Mouse (Mus musculus): Measurements from ENCODE around the gene Akr1c20.

Gene Akr1c20

GRCm38 (mm10) chr13:4523201-4523838, at the start of gene Akr1c20:
Gene Akr1c20 (minus strand): TSS chr13:4523345.
- DNase-seq: no peak

- no peak for DNase-seq
Observed at GRCm38 (mm10) chr13:4565996-4566395, 42.9 kb upstream of the Akr1c20 start.

- no peak for DNase-seq
Observed at GRCm38 (mm10) chr13:4560500-4560899, 37.4 kb upstream of the Akr1c20 start.

- DNase-seq: no peak
Observed at GRCm38 (mm10) chr13:4559143-4559542, 36.0 kb upstream of the Akr1c20 start.

- DNase-seq: no peak
Observed at GRCm38 (mm10) chr13:4514811-4515210, 8.3 kb downstream of the Akr1c20 start.

GRCm38 (mm10) chr13:4467896-4468295, 55.2 kb downstream of the Akr1c20 start:
- no peak for DNase-seq

- no peak for DNase-seq
Observed at GRCm38 (mm10) chr13:4465641-4466040, 57.5 kb downstream of the Akr1c20 start.
